ENCODE assay signal across 1 mouse cellular context in the genomic region with DNA sequence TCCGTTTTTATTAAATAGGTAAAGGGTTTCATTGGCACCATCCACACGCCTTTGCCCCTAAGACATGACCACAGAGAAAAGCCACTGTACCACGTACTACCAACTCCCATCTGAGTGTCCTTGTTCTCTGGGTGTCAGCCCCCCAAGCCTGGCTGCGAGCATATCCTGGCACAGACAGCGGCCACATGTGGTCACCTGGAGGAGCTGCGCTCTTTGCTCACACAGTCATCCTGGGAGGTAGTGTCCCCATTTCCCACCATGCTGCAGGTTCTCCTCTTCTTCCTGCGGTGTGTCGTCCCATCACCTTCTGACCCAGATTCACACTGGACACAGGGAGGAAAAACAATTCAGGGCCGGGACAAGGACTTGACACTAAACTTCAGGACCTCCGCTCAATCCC.
TF ChIP-seq lines count a peak whose summit lies in the region.

No protein-coding gene starts in this region.

TF ChIP-seq in MEL, 35 proteins besides CTCF, POLR2A, EP300 and RAD21:
- TF ChIP-seq E2F4 (IDR thresholded peaks at IDR 0.05; ENCODE audit: borderline replicate concordance, low read depth, low read length) (no peak), NRF1 (IDR thresholded peaks at IDR 0.05; ENCODE audit: insufficient read depth, low read depth, low read length, poor library complexity, severe bottlenecking) (no peak), MEF2A (IDR thresholded peaks at IDR 0.05; ENCODE audit: extremely low read depth, insufficient replicate concordance, low read depth, low read length, poor library complexity, severe bottlenecking) (no peak), CHD2 (IDR thresholded peaks at IDR 0.05; ENCODE audit: low read length) (no peak), TCF12 (IDR thresholded peaks at IDR 0.05; ENCODE audit: low read depth, low read length) (no peak), MYC (IDR thresholded peaks at IDR 0.05; ENCODE audit: low read depth, low read length) (no peak), MAZ (IDR thresholded peaks at IDR 0.05; ENCODE audit: low read depth, low read length) (no peak), HCFC1 (IDR thresholded peaks at IDR 0.05; ENCODE audit: low read depth, low read length) (no peak), GABPA (IDR thresholded peaks at IDR 0.05; ENCODE audit: low read depth, low read length) (no peak), POLR2AphosphoS2 (IDR thresholded peaks at IDR 0.05; ENCODE audit: low read length) (no peak), ETS1 (IDR thresholded peaks at IDR 0.05; ENCODE audit: low read depth, low read length) (no peak)
